Mouse (Mus musculus): ENCODE data around the gene Samd3. TPM values are rescaled to one million over a fixed set of nuclear protein-coding genes. Genes with fewer than 3 reads are reported as not detected.

Gene Samd3
- polyA plus RNA-seq (2015; fragmentation: Nextera tagmentation; extraction: Ambion mirVana) = not detected in 2 replicates

GRCm38 (mm10) chr10:26229488-26229887 is at the start of gene Samd3:
Gene Samd3 (plus strand): TSS chr10:26229707.

Other genes with a start within 250 kb of the Samd3 start
- 1.7 and 1.9 TPM in 2 replicates for gene Gm9767, start 151.5 kb upstream of the Samd3 start, polyA plus RNA-seq (2015; fragmentation: Nextera tagmentation; extraction: Ambion mirVana)
- 8.6 and 12.7 TPM in 2 replicates for gene Tmem200a, start 150.7 kb upstream of the Samd3 start, polyA plus RNA-seq (2015; fragmentation: Nextera tagmentation; extraction: Ambion mirVana)
- 13.3 and 13.5 TPM in 2 replicates for gene L3mbtl3, start 146.3 kb downstream of the Samd3 start, polyA plus RNA-seq (2015; fragmentation: Nextera tagmentation; extraction: Ambion mirVana)